Mouse (Mus musculus) left cerebral cortex, adult 18-20 months (tissue): ENCODE data around the gene Ankrd6. TPM values are rescaled to one million over a fixed set of nuclear protein-coding genes. Genes with fewer than 3 reads are reported as not detected.

ENCODE experiments used
- DNase-seq, 2 experiments: peaks; one replicate each; pipeline ENCODE4 v3.0.0; 2021 to 2022; ENCODE audit warnings: low spot score in 2 of 2, mixed read lengths in 1 of 2
- total RNA-seq, 2 experiments: library from RNA; stranded (reverse); gene quantifications; 2 replicates each; pipeline ENCODE4 v1.2.3; 2021

Ankrd6 gene
- total RNA-seq, 2 experiments from 2014 or later: 55.8 to 59.2 TPM

DNA sequence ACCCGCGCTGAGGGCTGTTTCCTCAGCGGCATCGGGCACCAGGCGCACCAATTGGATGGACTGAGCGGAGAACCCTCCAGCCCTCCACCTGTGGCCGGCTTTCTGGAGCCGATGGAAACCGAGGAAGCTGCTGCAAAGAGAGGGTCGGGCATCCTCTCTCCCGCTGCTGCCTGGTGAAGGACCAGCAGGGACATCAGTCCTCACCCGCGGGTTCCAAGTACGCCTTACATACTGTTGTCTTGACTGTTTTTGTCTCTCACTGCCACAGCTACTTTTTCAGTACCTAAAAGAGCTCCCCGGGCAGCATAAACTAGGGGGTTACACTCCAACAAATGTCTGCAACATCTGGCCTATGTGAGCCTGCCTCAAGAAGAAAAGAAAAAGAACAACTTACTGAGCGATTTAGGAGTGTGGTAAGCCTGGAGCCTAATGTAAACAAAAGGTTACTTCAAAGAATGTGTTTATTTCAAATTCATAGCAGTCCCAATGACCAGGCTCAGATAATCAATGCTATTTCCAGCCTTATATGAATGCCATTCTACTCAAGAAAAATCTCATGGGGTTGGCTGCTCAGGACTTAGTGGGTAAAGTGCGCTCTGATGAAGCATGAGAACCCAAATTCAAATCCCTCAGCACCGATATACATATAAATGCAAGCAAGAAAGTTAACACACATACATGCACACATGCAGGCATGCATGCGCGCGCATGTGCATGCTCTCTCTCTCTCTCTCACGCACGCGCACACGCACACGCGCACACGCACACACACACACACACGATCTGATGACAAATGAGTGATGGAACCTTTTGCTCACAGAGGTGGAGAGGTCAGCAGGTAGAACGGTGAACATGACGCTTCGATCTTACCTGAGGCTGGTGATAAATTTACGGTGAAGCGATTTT lies 647 bp upstream of the Ankrd6 start:
- DNase-seq: no peak

DNA sequence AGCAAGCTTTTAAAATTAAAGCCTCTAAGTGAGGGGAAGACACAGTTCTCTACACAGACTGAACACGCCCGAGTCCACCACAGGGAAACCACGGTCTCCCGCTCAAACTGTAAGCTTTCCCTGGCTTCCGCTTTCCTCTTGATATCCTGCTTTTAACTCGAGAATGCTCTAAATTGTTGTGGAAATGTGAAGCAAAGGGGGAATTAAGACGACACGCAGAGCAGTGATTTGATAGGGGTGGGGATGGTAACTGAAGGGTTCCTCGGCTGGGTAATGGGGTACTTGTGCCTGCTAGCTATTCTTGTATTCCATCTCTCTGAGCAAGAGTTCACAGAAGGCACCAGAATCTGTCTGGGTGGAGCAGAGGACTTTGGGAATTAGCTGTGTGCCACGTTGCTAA lies 1.9 kb downstream of the Ankrd6 start:
- no peak for DNase-seq

- DNase-seq: no peak
Measured at GRCm38 (mm10) chr4:32947631-32948030, 3.0 kb downstream of the Ankrd6 start.

- no peak for DNase-seq
Measured at GRCm38 (mm10) chr4:32940984-32941383, 9.7 kb downstream of the Ankrd6 start.

GRCm38 (mm10) chr4:32939964-32940363 lies 10.7 kb downstream of the Ankrd6 start:
- no peak for DNase-seq

DNA sequence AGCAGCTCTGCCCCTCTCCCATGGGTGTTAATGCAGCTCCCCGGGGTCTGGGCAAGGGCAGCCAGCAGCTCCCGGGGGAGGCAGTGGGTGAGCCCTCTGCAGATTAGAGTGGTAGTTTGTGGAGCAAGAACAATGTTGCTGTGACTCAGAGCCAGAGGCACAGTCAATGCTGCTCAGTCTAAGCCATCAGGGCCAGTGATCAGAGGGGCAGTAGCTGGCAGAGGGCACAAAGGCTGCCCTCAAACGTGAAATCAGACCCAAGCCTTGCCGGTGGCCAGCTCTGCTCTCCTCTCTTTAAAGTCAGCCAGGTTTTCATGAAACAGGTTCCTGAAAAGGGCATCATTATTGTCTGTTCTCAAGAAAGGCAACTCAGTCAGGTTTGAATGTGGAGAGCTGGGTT lies 11.1 kb downstream of the Ankrd6 start:
- DNase-seq: no peak

DNA sequence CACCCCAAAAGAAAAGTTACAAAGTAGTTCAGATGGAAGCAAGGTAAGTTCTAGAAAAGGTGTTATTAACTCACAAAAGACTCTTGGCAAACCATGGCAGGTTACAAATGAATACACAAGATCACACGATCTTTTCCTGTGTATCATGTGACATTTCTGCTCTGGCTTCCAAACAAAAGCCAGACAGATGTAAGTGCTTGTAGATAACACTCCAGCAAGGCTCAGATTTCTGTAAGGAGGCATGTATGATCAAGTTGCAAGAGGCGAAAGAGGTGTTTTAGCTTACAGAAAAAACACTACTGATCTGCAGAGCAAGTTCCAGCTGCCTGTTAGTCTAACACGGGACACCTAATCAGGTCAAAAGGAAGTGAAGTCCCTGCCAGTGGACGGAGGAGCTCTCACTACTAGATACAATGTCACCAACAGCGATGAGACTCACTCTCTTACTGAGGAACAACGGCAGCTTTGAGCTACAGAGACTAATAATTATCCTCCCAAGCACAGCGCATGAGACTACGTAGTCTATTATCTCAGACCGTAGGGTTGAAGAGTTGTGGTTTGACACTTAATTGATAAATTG lies 13.8 kb downstream of the Ankrd6 start:
- no peak for DNase-seq

- no peak for DNase-seq
Measured at GRCm38 (mm10) chr4:32932056-32932455, 18.6 kb downstream of the Ankrd6 start.

DNA sequence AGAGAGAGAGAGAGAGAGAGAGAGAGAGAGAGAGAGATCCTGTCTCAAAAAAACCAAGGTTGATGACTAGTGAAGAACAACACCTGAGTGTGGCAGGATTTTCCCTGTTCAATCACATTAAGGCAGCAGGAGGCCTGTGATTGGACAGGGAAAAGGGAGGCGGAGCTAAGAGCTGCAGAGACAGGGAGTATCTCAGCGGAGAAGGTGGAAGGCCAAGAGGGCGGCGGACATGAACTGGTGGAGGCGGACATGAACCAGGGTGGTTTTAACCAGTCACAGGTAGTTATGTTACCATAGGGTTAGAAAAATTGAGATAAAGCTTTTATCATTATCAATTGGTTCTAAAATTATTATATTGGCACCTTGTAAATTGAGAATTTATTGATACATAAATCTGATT lies 20.9 kb downstream of the Ankrd6 start:
- no peak for DNase-seq

DNA sequence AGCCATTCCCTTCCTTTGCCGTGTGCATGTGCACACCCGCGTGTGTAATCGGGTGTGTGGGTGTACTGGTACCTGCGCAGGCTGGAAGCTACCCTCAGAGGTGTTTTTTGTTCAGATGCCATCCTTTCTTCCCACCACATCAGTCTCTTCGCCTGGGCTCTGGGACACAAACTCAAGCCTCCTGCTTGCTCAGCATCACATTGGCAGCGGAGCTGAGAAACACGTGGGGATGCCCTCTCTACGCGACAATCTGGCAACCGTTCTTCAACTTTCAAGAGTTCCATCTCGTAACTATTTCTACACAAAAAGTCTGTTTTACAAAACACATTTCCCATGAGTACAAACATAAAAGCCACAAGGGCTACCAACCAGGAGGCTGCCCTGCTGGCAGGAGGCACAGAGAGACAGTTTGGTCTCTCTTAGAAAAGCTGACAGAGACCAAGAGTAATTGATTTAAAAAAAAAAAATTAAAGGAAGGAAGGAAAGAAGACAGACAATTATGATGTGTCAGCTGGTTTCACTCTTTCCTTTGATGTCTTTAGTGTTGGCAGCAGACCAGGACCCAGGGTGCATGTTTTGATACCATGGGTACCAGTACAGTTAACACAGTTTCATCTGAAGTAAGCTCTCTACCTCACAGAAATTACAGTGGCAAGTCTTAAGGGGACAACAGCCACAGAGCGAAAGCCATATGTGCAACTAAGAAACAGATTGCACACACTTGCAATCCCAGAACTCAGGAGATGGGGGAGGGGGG lies 21.8 kb downstream of the Ankrd6 start:
- no peak for DNase-seq

GRCm38 (mm10) chr4:32923891-32924294 lies 26.7 kb downstream of the Ankrd6 start:
- no peak for DNase-seq

GRCm38 (mm10) chr4:32923436-32923835 lies 27.2 kb downstream of the Ankrd6 start:
- DNase-seq: no peak

DNA sequence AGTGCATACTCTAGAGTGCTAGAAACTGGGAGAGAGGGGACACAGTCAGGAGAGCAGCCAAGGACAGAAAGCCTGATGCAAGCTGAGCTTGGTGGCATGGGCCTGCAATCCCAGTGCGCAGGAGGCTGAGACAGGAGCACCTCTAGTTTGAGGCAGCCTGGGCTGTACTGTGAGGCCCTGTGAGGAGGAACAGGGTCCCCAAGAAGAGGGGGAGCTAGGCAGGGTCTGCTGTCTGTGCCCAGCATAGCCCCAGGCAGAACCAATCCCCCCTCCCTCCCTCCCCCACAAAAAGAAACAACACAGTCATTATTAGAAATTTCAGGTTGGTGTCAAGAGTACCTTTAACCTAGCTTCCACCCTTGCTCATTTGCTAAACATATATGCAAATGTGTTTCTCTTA lies 27.8 kb downstream of the Ankrd6 start:
- no peak for DNase-seq

GRCm38 (mm10) chr4:32920863-32921262 lies 29.8 kb downstream of the Ankrd6 start:
- DNase-seq: no peak

GRCm38 (mm10) chr4:32918571-32918970 lies 32.1 kb downstream of the Ankrd6 start:
- no peak for DNase-seq

DNA sequence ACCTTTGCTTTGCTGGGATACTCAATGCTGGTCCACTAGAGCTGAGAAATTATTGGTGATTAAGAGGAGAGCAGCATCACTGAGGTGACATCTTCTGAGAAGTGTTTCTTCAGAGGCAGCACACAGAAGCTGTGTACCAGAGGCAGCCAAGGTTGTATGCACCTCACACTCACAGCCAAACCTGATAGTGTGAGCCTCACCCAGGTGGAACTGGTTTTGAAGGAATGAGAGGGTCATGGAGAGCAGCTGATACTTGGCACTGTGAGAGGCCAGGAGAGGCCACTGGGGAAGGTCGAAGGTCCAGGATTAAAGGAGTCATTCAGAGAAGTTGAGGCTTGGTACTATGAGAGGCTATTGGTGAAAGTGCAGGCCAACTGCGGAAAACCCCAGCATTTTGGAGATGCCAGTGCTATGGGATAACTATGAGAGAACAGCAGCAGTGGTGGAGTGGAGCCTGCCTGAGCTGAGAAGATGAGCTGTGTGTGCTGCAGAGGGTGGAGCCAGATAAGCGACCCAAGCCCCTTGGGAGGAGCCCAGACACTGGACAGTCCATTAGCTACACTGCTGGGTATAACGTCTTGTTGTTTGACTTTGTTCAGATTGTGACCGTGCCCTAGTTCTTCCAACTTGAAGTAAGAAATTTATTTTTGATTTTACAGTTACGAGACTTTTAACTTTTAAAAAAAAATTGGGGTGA lies 33.8 kb downstream of the Ankrd6 start:
- no peak for DNase-seq

DNA sequence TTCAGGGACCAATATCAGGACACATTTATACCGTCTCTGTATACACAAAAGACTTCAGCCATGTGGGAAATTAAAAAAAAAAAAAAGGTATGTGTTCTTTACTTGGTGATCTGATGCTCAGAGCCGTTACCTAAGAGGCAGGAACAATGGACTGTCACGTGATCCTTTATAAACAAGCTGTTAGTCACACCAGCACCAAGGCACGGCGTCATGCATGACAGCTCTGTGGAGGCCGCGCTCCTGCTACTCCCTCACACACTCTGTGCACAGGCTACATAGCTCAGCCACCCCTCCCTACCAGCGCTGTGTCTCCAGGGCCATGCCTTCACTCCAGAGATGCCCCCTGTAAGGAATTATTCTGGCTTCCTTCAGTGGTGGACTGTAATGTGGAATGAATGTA lies 34.7 kb downstream of the Ankrd6 start:
- DNase-seq: no peak

- no peak for DNase-seq
Measured at GRCm38 (mm10) chr4:32909996-32910395, 40.6 kb downstream of the Ankrd6 start.

DNA sequence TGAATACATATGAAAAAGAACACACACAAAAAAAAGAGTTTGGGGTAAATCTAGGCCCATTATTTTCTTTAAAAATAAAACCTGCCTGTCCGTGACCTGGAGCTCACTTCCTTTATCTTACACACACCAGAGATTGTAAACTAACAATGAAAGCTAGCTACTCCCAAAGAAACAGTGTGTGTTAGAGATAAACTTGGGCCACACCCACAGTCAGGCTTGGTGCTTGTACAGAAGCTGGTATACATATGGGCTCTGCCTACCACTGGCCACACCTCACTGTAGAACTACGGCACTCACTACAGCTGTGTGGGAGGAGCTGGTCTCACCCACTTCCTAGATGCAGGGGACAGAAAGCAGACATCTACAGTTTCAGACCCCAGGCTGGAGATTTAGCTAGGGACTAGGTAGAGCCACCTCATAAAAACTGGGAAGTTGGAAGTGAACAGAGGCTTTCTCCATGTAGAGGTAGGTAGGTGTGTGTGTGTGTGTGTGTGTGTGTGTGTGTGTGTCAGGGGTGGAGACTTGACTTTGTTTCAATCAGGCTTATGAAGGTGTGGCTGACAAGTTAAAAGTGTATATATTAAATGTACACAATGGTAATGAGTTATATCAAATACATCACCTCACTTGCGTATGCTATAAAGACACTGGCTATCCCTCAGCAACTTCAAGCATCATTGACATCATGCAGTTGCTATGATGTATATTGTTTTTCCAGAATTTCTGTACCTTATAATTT lies 41.2 kb downstream of the Ankrd6 start:
- DNase-seq: no peak

DNA sequence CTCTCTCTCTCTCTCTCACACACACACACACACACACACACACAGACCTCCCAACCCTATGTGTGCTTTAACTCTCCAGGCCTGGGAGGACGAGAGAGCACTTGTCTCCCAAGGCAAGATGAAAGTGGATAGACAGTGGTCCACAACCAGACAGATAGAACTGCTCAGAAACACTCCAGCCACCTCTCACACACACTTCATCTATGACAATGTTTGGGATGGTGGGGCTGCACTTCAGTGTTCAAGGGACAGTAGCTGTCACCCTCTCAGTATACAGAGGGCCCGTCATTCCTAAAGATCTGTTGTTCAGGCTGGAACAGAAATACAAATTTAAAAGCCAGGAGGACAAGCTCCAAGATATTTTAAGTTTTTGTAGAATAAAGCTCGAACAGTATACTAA lies 43.0 kb downstream of the Ankrd6 start:
- DNase-seq: no peak

- peak; percentile 56 to 58 for DNase-seq
Measured at GRCm38 (mm10) chr4:32906627-32907026, 44.0 kb downstream of the Ankrd6 start.
